15 mouse cellular contexts compared by ENCODE assay signal in genomic region chr19:57115670-57116069, GRCm38 (mm10).
DNase-seq lines count a peak whose midpoint lies in the region; ATAC-seq and TF ChIP-seq lines count a peak whose summit lies in the region.
"Had no signal": no experiment of that assay in that cellular context is flagged by ENCODE, and none has a peak within 500 bp of the region (broad histone marks: within the 10 kb centered on the region; RNA-seq: fewer than 3 reads in every experiment).

No protein-coding gene starts in this region.

- peaks cover 75% of the 10 kb centered on the region for H3K4me1 ChIP-seq in heart, embryonic 13.5 days
- peaks cover 51% of the 10 kb centered on the region for H3K4me1 ChIP-seq in intestine, embryonic 15.5 days (replicated peaks)
- peaks cover 20% of the 10 kb centered on the region for H3K4me1 ChIP-seq in olfactory bulb, adult 2 months (ENCODE audit: control insufficient read depth, insufficient read depth, low read length)

- no peak for DNase-seq in heart, postnatal 36 days
- no peak for DNase-seq in left cerebral cortex, adult 2 months (ENCODE audit: extremely low spot score in 1 of 2, low spot score in 2 of 2)
- no peak for DNase-seq in left cerebral cortex, adult 18-20 months (ENCODE audit: low spot score in 2 of 2)
- no peak for DNase-seq in MN1 (ENCODE audit: low spot score)
- DNase-seq: cerebellum, adult 9-11 months; kidney, adult 2 months; liver, embryonic 13.5 days; right cerebral cortex, postnatal 14 days had no signal

- H3K4me2 ChIP-seq in heart, embryonic 13.5 days = no peak overlapping the region
- no peak overlapping the region for H3K4me2 ChIP-seq in intestine, embryonic 15.5 days (replicated peaks)
- H3K4me2 ChIP-seq: liver, embryonic 13.5 days had no signal

- TF ChIP-seq CTCF in left cerebral cortex, adult 2 months (IDR thresholded peaks at IDR 0.05) = no peak; the same call in 1 of the 2 replicates
- no peak for TF ChIP-seq CTCF in olfactory bulb, adult 2 months (IDR thresholded peaks at IDR 0.05; ENCODE audit: insufficient read depth, low read depth, low read length)

- no peak overlapping the region; the same call in 1 of the 2 replicates for H3K9ac ChIP-seq in heart, embryonic 13.5 days
- H3K9ac ChIP-seq in intestine, embryonic 15.5 days = no peak overlapping the region
- H3K9ac ChIP-seq: liver, embryonic 13.5 days had no signal

- no peak for TF ChIP-seq POLR2A in olfactory bulb, adult 2 months (IDR thresholded peaks at IDR 0.05; ENCODE audit: insufficient read depth, low read depth, low read length)

- 40% methylated on average over 5 of the region's 5 CpGs for WGBS in heart, embryonic 13.5 days
- 39% methylated on average over 5 of the region's 5 CpGs for WGBS in intestine, embryonic 15.5 days
- WGBS in olfactory bulb, adult 2 months = 61% methylated on average over 5 of the region's 5 CpGs

- peaks cover 5% of the 10 kb centered on the region for H3K36me3 ChIP-seq in heart, embryonic 13.5 days
- no peaks in the 10 kb centered on the region for H3K36me3 ChIP-seq in intestine, embryonic 15.5 days
- H3K36me3 ChIP-seq: liver, embryonic 13.5 days had no signal

- peak overlapping the region; percentile 58 for H3K27ac ChIP-seq in heart, embryonic 13.5 days (replicated peaks)
- peak overlapping the region; percentile 86; the same call in 1 of the 2 replicates for H3K27ac ChIP-seq in left cerebral cortex, adult 2 months
- 0 out of 2 replicates have a peak overlapping the region, but pooled peaks have one; percentile 48 for H3K27ac ChIP-seq in intestine, embryonic 15.5 days
- 0 out of 2 replicates have a peak overlapping the region, but pooled peaks have one; percentile 8 for H3K27ac ChIP-seq in olfactory bulb, adult 2 months (ENCODE audit: insufficient read depth, low read depth, low read length)
- H3K27ac ChIP-seq: liver, embryonic 13.5 days had no signal

- no peaks in the 10 kb centered on the region for H3K27me3 ChIP-seq in heart, embryonic 13.5 days (replicated peaks)
- no peaks in the 10 kb centered on the region for H3K27me3 ChIP-seq in intestine, embryonic 15.5 days (replicated peaks)
- H3K27me3 ChIP-seq: CH12.LX, Patski had no signal

- no peak for ATAC-seq in heart, embryonic 13.5 days (ENCODE audit: extremely low read depth, insufficient number of reproducible peaks, low FRiP score, low TSS enrichment)
- no peak for ATAC-seq in intestine, embryonic 15.5 days
- ATAC-seq: Patski had no signal

- intact Hi-C loops in heart, postnatal 36 days (cut with DNase I) = loop anchor here (2.0 to 5.0 kb wide), 2 partner anchors 17 to 38 kb away; no protein-coding TSS in a partner anchor
- intact Hi-C loops in left cerebral cortex, adult 2 months (cut with DNase I) = loop anchor here (5.0 kb wide), 1 partner anchor 48 kb away; no protein-coding TSS in a partner anchor

- H3K4me3 ChIP-seq in heart, embryonic 13.5 days = no peak overlapping the region
- no peak overlapping the region for H3K4me3 ChIP-seq in left cerebral cortex, adult 2 months
- H3K4me3 ChIP-seq in intestine, embryonic 15.5 days (replicated peaks) = no peak overlapping the region
- peak overlapping the region; percentile 9; the same call in 1 of the 2 replicates for H3K4me3 ChIP-seq in olfactory bulb, adult 2 months (ENCODE audit: insufficient read depth, low read depth, low read length)
- H3K4me3 ChIP-seq: liver, embryonic 13.5 days; midbrain, embryonic 10.5 days; myocyte had no signal

- no peaks in the 10 kb centered on the region for H3K9me3 ChIP-seq in heart, embryonic 13.5 days
- no peaks in the 10 kb centered on the region for H3K9me3 ChIP-seq in intestine, embryonic 15.5 days
- H3K9me3 ChIP-seq: liver, embryonic 13.5 days; midbrain, embryonic 10.5 days had no signal

Comparison
In these comparisons a context has a peak if more than half of its experiments do, and no peak if none do; other contexts are left out.
1. H3K27ac ChIP-seq: peak in every context shown above with its lines; median percentile 86 in left cerebral cortex, adult 2 months; 58 in heart, embryonic 13.5 days; 48 in intestine, embryonic 15.5 days; 8 in olfactory bulb, adult 2 months.